Mouse (Mus musculus) liver (tissue): ENCODE measurements around the gene Megf6.

ENCODE experiments used
- DNase-seq: peaks from one replicate; pipeline ENCODE4 v3.0.0-alpha.2; 2020; ENCODE audit warnings: mixed read lengths

Megf6 gene

DNA sequence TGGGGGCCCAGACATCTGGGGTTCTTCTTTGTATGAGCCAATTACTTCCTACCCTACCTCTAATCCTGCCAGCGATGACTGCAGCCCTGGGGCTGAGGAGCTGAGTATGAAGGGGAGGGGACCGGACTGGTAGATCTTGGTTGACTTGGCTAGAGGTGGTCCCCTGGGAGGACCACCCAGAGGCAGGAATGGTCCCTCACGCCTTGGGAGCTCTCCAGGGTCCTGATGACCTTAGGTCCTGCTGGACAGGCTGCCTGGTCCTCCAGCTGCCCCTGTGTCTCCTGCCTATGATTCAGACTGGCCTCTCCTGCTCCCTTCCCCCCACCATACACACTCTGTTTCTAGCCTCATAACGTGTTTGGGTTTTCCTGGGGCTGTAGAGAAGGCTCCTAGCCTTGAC, 91.5 kb downstream of the Megf6 start:
- DNase-seq = no peak

DNA sequence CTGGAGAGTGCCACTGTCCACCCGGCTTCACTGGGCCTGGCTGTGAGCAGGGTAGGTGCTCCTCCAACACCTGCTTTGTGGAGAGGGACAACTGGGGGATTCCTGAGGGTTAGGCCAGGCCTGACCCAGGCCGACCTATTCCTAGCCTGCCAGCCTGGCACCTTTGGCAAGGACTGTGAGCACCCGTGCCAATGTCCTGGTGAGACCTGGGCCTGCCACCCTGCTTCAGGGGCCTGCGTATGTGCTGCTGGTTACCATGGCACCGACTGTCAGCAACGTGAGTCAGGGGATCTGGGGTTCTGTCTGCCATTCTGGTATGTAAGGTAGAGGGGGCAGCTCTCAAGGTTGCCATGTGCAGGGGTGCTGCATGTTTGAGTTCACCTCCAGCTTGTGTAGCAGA, 97.0 kb downstream of the Megf6 start:
- DNase-seq = no peak

DNA sequence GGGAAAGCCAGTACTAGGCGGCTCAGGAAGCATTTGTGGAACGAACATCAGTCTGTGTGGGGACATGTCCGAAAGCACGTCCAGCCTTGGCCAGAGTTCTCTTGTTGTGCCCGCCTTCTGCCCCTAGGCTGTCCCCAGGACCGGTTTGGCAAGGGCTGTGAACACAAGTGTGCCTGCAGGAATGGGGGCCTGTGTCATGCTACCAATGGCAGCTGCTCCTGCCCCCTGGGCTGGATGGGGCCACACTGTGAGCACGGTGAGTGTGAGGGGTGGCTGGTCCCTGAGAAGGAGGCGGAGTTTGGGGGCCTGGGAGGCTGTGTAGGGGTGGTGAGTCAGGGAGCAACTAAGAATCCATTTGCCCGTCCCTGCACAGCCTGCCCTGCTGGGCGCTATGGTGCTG, 99.0 kb downstream of the Megf6 start:
- DNase-seq = no peak

- peak; percentile 45 for DNase-seq
These were observed 102.5 kb downstream of the Megf6 start for GRCm38 (mm10) chr4:154273000-154273399.

DNA sequence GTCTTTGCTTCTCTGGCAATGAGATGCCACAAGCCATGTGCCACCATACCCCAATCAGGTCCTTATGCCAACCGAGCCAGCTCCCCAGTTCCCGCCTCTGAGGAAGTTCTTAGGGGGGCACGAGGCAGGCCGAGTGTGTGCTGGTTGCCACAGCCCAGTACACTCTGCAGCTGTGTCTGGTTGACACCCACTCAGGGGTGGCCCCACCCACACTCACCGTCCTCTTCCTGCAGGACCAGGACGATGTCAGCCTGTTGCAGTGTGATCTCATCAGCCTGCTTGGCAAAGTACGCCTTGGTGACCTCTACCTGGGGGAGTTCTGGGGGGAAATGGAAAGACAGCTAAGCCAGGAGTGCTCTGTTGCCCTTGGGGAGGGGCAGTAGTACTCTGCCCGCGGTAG, 109.0 kb downstream of the Megf6 start:
- no peak for DNase-seq

DNA sequence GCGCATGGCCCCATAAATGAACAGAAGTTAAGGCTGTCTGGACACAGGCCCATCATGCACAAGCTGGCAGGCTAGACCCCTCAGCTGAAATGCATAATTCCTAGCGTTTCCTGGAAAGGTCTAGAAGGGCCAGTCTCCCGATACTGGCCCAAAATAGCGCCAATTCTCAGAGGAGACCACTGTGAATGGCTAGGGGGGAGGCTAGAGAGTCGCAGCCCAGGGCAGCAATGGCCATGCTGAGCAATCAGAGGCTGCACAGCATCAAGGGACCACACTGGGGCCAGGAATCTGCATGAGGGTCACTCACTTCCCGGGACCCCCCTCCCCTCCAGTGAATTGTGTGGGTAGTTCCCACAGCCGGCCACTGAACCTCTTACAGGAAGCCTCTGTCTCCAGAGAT, 113.1 kb downstream of the Megf6 start:
- DNase-seq = no peak

GRCm38 (mm10) chr4:154293735-154294201, 123.2 kb downstream of the Megf6 start:
- no peak for DNase-seq

DNA sequence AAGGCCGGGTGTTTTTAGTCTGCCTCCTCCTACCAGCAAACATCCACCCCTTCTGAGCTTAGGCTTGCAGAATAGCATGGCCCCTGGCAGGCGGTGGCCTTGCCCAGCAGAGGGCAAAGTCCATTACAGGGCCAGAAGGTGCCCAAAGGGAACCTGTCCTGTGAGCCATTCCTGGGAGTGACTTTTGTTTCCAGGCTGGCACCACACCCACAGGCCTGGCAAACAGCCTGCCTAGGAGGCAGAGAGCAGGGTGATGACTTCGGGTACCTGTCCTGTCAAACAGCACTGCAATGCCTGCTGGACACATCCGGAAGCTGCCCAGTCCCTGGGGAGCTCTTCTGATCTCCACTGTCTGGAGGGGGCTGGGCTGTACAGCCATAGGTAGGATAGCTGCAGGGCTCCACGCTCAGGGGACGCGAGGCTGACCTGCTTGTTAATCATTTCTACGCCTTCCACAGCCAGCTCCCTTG, 123.8 kb downstream of the Megf6 start:
- DNase-seq = peak; percentile 51

GRCm38 (mm10) chr4:154297761-154298160, 127.2 kb downstream of the Megf6 start:
- peak; percentile 29 for DNase-seq

GRCm38 (mm10) chr4:154299541-154300271, 129.2 kb downstream of the Megf6 start:
- peak; percentile 13 for DNase-seq

DNA sequence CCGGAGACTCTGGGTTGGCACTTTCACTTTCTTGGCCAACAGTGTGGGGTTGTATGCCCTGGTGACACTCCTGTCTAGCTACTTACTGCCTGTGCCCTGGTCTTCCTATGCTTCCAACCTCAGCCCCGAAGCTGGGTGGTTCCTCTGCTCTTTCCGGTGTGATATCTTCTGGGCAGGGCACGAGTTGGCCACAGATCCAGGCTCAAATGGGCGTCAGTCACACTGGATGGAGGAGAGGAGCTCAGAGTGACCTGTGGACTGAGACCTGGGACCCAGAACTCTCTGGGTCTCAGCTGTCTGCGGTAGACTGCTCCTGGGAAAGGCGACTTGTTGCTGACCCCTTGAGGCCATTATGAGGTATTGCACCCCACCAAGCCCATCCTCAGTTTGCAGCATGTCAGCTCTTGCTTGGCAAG, 130.9 kb downstream of the Megf6 start, which contains the start of gene Arhgef16:
TSS of gene Arhgef16 (minus strand) at position 211 of the 416 bp plus-strand sequence.
- DNase-seq = peak; percentile 36

DNA sequence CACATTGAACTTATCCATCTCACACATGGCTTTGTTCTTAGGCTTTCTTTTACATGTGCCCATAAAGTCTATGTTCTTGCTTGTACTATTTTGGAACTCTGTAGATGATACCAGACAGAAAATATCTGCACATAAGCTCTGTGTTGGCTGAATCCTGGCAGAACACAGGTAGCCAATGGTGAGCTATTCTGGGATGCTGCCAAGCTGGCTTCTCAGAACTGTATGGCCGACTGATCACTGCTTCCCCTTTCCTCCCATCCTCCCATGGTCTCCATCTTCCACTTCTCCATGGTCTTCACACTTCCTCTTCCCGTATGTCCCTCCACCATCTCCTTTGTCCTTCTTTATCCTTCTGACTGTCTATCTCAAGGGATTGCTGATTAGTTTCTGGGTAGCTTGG, 138.6 kb downstream of the Megf6 start:
- no peak for DNase-seq

DNA sequence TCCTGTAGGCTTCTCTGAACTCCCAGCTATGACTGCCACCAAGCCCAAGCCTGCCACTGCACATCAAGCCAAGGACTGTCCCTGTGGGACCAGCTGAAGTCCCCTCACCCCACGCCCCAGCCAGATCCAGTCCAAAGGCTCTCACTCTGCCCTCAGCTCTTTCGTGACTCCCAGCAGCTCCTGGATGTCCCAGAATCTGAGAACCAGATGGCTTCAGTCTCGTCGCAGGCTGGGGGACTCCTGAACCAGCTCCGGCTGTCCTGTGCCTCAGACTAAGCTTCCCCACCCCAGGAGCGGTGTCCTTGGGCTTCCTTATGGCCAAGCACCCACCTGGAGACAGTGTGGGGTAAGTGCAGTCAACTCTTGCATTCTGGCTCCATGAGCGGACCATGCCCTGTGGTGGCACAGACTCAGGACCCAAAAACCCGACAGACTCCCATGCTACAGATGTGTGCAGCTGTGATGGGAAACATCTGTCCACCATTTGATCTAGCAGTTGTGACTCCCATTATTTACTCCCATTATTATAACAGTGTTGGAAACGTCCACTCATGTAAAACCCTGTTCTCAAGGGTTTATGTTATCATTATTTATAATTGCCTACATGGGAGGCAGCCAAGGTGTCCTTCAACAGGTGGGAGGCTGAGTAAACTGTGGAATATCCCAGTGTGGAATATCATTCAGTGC, 140.2 kb downstream of the Megf6 start:
- DNase-seq = no peak

- no peak for DNase-seq
These were observed 141.7 kb downstream of the Megf6 start for GRCm38 (mm10) chr4:154312143-154312812.

GRCm38 (mm10) chr4:154312935-154313621, 142.5 kb downstream of the Megf6 start:
- DNase-seq = no peak

- DNase-seq = no peak
These were observed 143.1 kb downstream of the Megf6 start for GRCm38 (mm10) chr4:154313622-154313967.
